Mouse (Mus musculus) kidney, adult 2 months (tissue): ENCODE data around the gene Olfr469. TPM values are rescaled to one million over a fixed set of nuclear protein-coding genes. Genes with fewer than 3 reads are reported as not detected.

Source experiments
- DNase-seq: peaks from one replicate; pipeline ENCODE4 v3.0.0; 2021
- H3K27ac ChIP-seq: fragments of 200-500 bp; 2 replicates; pipeline ENCODE4 v1.5.1; 2012; ENCODE audit warnings: low read depth, low read length, control low read depth, inconsistent platforms; ENCODE audit not compliant: insufficient read depth
- H3K27me3 ChIP-seq: fragments of 200-500 bp; replicated peaks from 2 replicates; pipeline ENCODE4 v1.6.1; 2012; ENCODE audit warnings: mild to moderate bottlenecking, moderate library complexity, low read length, inconsistent platforms; ENCODE audit not compliant: control insufficient read depth, insufficient read depth
- H3K36me3 ChIP-seq: fragments of 200-500 bp; 2 replicates; pipeline ENCODE4 v1.6.1; 2012; ENCODE audit warnings: mild to moderate bottlenecking, moderate library complexity, low read length, inconsistent platforms; ENCODE audit not compliant: control insufficient read depth, insufficient read depth
- H3K4me1 ChIP-seq: fragments of 200-500 bp; 2 replicates; pipeline ENCODE4 v1.6.1; 2011; ENCODE audit warnings: low read length; ENCODE audit not compliant: control insufficient read depth, insufficient read depth
- H3K4me3 ChIP-seq: fragments of 200-500 bp; 2 replicates; pipeline ENCODE4 v1.5.1; 2011; ENCODE audit warnings: mild to moderate bottlenecking, low read depth, low read length, control low read depth; ENCODE audit not compliant: insufficient read depth
- CTCF ChIP-seq: fragments of 200-500 bp; conservative IDR thresholded peaks from 2 replicates; pipeline ENCODE4 v1.5.1; 2011; ENCODE audit warnings: low read depth, mild to moderate bottlenecking, control low read depth, low read length, moderate library complexity, mixed read lengths; ENCODE audit not compliant: insufficient read depth, insufficient read length
- POLR2A ChIP-seq: fragments of 200-500 bp; IDR thresholded peaks from one replicate; pipeline ENCODE4 v1.6.1; 2011; ENCODE audit warnings: low read depth, low read length, control low read depth
- WGBS: fragments of 180-500 bp; shearing (Covaris S2); methylation state at CpG from one replicate; pipeline ENCODE4 v1.1.7; 2018; 5-methylcytosine and 5-hydroxymethylcytosine counted together
- polyA plus RNA-seq: library from polyadenylated mRNA; depleted of rRNA; stranded (reverse); fragments of >200 nt; gene quantifications from 2 replicates; pipeline ENCODE4 v1.2.3, GENCODE M21; 2012; rRNA removed

Gene Olfr469
- polyA plus RNA-seq, 1 experiment, result not detected

- no peaks in the 10 kb centered on the region for H3K27me3 ChIP-seq
- H3K4me1 ChIP-seq, result no peaks in the 10 kb centered on the region
- H3K4me3 ChIP-seq, result no peak overlapping the region
- H3K36me3 ChIP-seq, result no peaks in the 10 kb centered on the region
- TF ChIP-seq CTCF, result no peak
- TF ChIP-seq POLR2A, result no peak
- WGBS, result 73% methylated on average over 2 of the region's 2 CpGs
- no peak for DNase-seq
- H3K27ac ChIP-seq, result no peak overlapping the region
Observed at GRCm38 (mm10) chr7:107796500-107796899, 28.8 kb downstream of the Olfr469 start.

- DNase-seq, result peak; percentile 27
- H3K4me3 ChIP-seq, result no peak overlapping the region
- TF ChIP-seq CTCF (0 out of 2 replicates have a peak, but pooled peaks have one; percentile 13), POLR2A (no peak)
- no peaks in the 10 kb centered on the region for H3K36me3 ChIP-seq
- no peaks in the 10 kb centered on the region; the same call in 1 of the 2 replicates for H3K27me3 ChIP-seq
- H3K27ac ChIP-seq, result no peak overlapping the region
- 54% methylated on average over 3 of the region's 3 CpGs for WGBS
- no peaks in the 10 kb centered on the region for H3K4me1 ChIP-seq
Observed at GRCm38 (mm10) chr7:107787977-107788620, 37.2 kb downstream of the Olfr469 start.

GRCm38 (mm10) chr7:107779611-107780010, 45.7 kb downstream of the Olfr469 start:
- peak; percentile 27 for DNase-seq
- H3K27me3 ChIP-seq, result no peaks in the 10 kb centered on the region; the same call in 1 of the 2 replicates
- no peaks in the 10 kb centered on the region for H3K4me1 ChIP-seq
- H3K36me3 ChIP-seq, result no peaks in the 10 kb centered on the region
- WGBS, result 45% methylated on average over 4 of the region's 4 CpGs
- H3K4me3 ChIP-seq, result no peak overlapping the region
- TF ChIP-seq CTCF (peak; percentile 37), POLR2A (no peak)
- H3K27ac ChIP-seq, result no peak overlapping the region

- no peak overlapping the region for H3K27ac ChIP-seq
- H3K4me3 ChIP-seq, result no peak overlapping the region
- WGBS, result 54% methylated on average over 1 of the region's 1 CpGs
- no peaks in the 10 kb centered on the region; the same call in 1 of the 2 replicates for H3K27me3 ChIP-seq
- TF ChIP-seq POLR2A, result no peak
- TF ChIP-seq CTCF, result no peak
- H3K36me3 ChIP-seq, result no peaks in the 10 kb centered on the region
- DNase-seq, result no peak
- H3K4me1 ChIP-seq, result no peaks in the 10 kb centered on the region
Observed at GRCm38 (mm10) chr7:107778216-107778615, 47.1 kb downstream of the Olfr469 start.

- DNase-seq, result no peak
- Histone ChIP-seq H3K4me1 (no peaks in the 10 kb centered on the region), H3K27ac (no peak overlapping the region), H3K4me3 (no peak overlapping the region), H3K36me3 (no peaks in the 10 kb centered on the region), H3K27me3 (no peaks in the 10 kb centered on the region)
- no peak for TF ChIP-seq POLR2A
- TF ChIP-seq CTCF, result no peak
- 53% methylated on average over 6 of the region's 6 CpGs for WGBS
Observed at GRCm38 (mm10) chr7:107770812-107771211, 54.5 kb downstream of the Olfr469 start.

Other genes with a start within 250 kb of the Olfr469 start
- gene Ppfibp2, start 230.3 kb downstream of the Olfr469 start, polyA plus RNA-seq, result 12.1 and 12.8 TPM in 2 replicates
- not detected in 2 replicates for gene 5330417H12Rik, start 200.4 kb downstream of the Olfr469 start, polyA plus RNA-seq
- gene Cyb5r2, start 67.5 kb downstream of the Olfr469 start, polyA plus RNA-seq, result not detected in 2 replicates
- gene Ovch2, start 24.3 kb downstream of the Olfr469 start, polyA plus RNA-seq, result not detected in 2 replicates
- gene Olfr467, start 13.3 kb downstream of the Olfr469 start, polyA plus RNA-seq, result not detected in 2 replicates
- not detected in 2 replicates for gene Olfr470, start 21.9 kb upstream of the Olfr469 start, polyA plus RNA-seq
- gene Olfr472, start 72.4 kb upstream of the Olfr469 start, polyA plus RNA-seq, result not detected in 2 replicates
- gene Olfr473, start 104.9 kb upstream of the Olfr469 start, polyA plus RNA-seq, result not detected in 2 replicates
- gene Olfr474, start 129.1 kb upstream of the Olfr469 start, polyA plus RNA-seq, result not detected in 2 replicates
- gene Olfr476, start 139.3 kb upstream of the Olfr469 start, polyA plus RNA-seq, result not detected in 2 replicates
- not detected in 2 replicates for gene Olfr477, start 161.2 kb upstream of the Olfr469 start, polyA plus RNA-seq
- not detected in 2 replicates for gene Olfr478, start 208.4 kb upstream of the Olfr469 start, polyA plus RNA-seq
- not detected in 2 replicates for gene Olfr479, start 225.2 kb upstream of the Olfr469 start, polyA plus RNA-seq
- not detected in 2 replicates for gene Olfr480, start 241.8 kb upstream of the Olfr469 start, polyA plus RNA-seq